Mouse (Mus musculus) neural tube, embryonic 13.5 days (tissue): Measurements from ENCODE around the gene Ptprcap. TPM values are rescaled to one million over a fixed set of nuclear protein-coding genes. Genes with fewer than 3 reads are reported as not detected.

Experiments
- ATAC-seq: fragments of 200-750 bp; cut with Nextera tagmentation; 2 replicates; pipeline ENCODE4 v1.8.0; 2017; ENCODE audit warnings: low read depth, mild to moderate bottlenecking, moderate TSS enrichment, moderate library complexity
- H3K27ac ChIP-seq: fragments of 300-500 bp; sonication (generic); replicated peaks from 2 replicates; pipeline ENCODE4 v1.5.1; 2015; ENCODE audit warnings: moderate library complexity, mild to moderate bottlenecking, inconsistent platforms
- H3K27me3 ChIP-seq: fragments of 300-500 bp; sonication (generic); 2 replicates; pipeline ENCODE4 v1.6.1; 2015; ENCODE audit warnings: mild to moderate bottlenecking, inconsistent platforms
- H3K36me3 ChIP-seq: fragments of 300-500 bp; sonication (generic); 2 replicates; pipeline ENCODE4 v1.6.1; 2015; ENCODE audit warnings: mild to moderate bottlenecking, inconsistent platforms
- H3K4me1 ChIP-seq: fragments of 300-500 bp; sonication (generic); replicated peaks from 2 replicates; pipeline ENCODE4 v1.6.1; 2015; ENCODE audit warnings: inconsistent platforms
- H3K4me2 ChIP-seq: fragments of 300-500 bp; sonication (generic); 2 replicates; pipeline ENCODE4 v1.6.1; 2015; ENCODE audit warnings: inconsistent platforms, mild to moderate bottlenecking, moderate library complexity
- H3K4me3 ChIP-seq: fragments of 300-500 bp; sonication (generic); 2 replicates; pipeline ENCODE4 v1.5.1; 2015; ENCODE audit warnings: mild to moderate bottlenecking, inconsistent platforms
- H3K9ac ChIP-seq: fragments of 300-500 bp; sonication (generic); 2 replicates; pipeline ENCODE4 v1.6.1; 2015; ENCODE audit warnings: moderate library complexity, mild to moderate bottlenecking, inconsistent platforms
- H3K9me3 ChIP-seq: fragments of 300-500 bp; sonication (generic); 2 replicates; pipeline ENCODE4 v1.6.1; 2016; ENCODE audit warnings: inconsistent platforms
- WGBS: fragments of 180-500 bp; shearing (Covaris S2); methylation state at CpG from one replicate; pipeline ENCODE4 v1.1.7; 2015; 5-methylcytosine and 5-hydroxymethylcytosine counted together
- polyA plus RNA-seq: library from polyadenylated mRNA; unstranded; fragments of >200 nt; fragmentation: Nextera tagmentation; extraction: Ambion mirVana; gene quantifications from 2 replicates; pipeline ENCODE4 v1.2.1, GENCODE M21; 2015

Gene Ptprcap
- polyA plus RNA-seq: 0.54 and 1.2 TPM in 2 replicates

DNA sequence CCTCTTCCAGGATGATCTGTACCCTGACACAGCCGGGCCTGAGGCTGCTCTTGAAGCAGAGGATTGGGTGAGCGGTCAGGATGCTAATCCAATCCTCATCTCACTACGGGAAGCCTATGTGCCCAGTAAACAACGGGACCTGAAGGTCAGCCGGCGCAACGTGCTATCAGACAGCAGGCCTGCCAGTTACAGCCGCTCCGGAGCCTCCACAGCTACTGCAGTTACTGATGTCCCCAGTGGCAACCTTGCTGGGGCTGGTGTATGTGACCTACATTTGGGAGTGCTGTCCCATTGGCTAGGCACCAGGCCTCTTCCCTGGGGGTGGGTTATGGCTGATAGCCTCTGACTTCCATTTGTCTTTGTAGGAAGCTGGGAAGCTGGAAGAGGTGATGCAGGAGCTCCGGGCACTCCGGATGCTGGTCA is at the start of gene Ptprcap:
Ptprcap (plus strand) TSS at position 373 of the 423 bp plus-strand sequence.
- no peak within 1 kb of the TSS for H3K9ac ChIP-seq
- H3K4me1 ChIP-seq: peaks cover 28% of the 10 kb centered on the region
- H3K9me3 ChIP-seq: no peaks in the 10 kb centered on the region
- H3K4me2 ChIP-seq: no peak within 1 kb of the TSS
- no peak within 1 kb of the TSS for H3K27ac ChIP-seq
- H3K27me3 ChIP-seq: no peaks in the 10 kb centered on the region
- no peak for ATAC-seq
- no peak within 1 kb of the TSS for H3K4me3 ChIP-seq
- 80% methylated on average over 11 of the region's 11 CpGs for WGBS
- peaks cover 69% of the 10 kb centered on the region for H3K36me3 ChIP-seq

- Histone ChIP-seq H3K4me1 (peaks cover 47% of the 10 kb centered on the region), H3K27ac (no peak overlapping the region), H3K9ac (no peak overlapping the region), H3K27me3 (peaks cover 16% of the 10 kb centered on the region), H3K36me3 (peaks cover 31% of the 10 kb centered on the region), H3K4me2 (no peak overlapping the region), H3K9me3 (no peaks in the 10 kb centered on the region), H3K4me3 (no peak overlapping the region)
- 92% methylated on average over 3 of the region's 3 CpGs for WGBS
- no peak for ATAC-seq
Measured at GRCm38 (mm10) chr19:4103792-4104191, 49.6 kb upstream of the Ptprcap start.

- Histone ChIP-seq H3K4me1 (peaks cover 37% of the 10 kb centered on the region), H3K9ac (no peak overlapping the region), H3K4me2 (no peak overlapping the region), H3K27ac (peak overlapping the region; percentile 56), H3K9me3 (no peaks in the 10 kb centered on the region), H3K36me3 (peaks cover 40% of the 10 kb centered on the region), H3K27me3 (peaks cover 16% of the 10 kb centered on the region), H3K4me3 (no peak overlapping the region)
- no peak for ATAC-seq
- WGBS: 86% methylated on average over 16 of the region's 16 CpGs
Measured at GRCm38 (mm10) chr19:4104675-4105194, 48.7 kb upstream of the Ptprcap start.

DNA sequence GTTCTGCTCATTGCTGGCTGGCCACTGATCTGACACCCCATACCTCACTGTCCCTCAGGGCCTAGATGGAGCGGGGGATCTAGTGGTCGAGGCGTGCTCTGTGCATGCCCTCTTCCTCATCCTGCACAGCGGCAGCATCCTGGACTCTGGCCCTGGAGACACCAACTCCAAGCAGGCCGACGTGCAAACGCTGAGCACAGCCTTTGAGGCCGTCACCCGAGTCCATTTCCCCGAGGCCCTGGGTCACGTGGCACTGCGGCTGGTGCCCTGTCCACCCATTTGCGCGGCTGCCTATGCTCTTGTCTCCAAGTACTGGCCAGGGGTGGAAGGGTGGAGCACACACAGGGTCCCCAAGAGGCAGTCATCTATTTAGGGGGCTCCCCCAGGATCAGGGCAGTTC is 46.8 kb upstream of the Ptprcap start:
- Histone ChIP-seq H3K9ac (no peak overlapping the region), H3K36me3 (peaks cover 57% of the 10 kb centered on the region)
- no peak for ATAC-seq

DNA sequence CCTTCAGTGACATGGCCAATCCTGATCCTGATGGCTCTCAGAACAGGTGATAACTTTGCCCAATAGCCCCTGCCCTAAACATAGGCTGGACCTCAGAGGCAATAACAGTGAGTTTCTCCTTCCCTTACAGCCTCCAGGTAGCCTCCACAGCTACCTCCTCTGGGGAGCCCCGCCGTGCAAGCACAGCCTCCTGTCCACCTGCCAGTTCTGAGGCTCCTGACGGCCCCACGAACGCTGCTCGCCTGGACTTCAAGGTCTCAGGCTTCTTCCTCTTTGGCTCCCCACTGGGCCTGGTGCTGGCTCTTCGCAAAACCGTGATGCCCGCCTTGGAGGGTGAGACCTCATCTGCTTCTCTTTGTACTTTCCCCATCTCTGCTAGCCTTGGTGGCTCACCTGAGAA is 44.9 kb upstream of the Ptprcap start:
- no peak overlapping the region for H3K27ac ChIP-seq
- peaks cover 71% of the 10 kb centered on the region for H3K36me3 ChIP-seq
- H3K27me3 ChIP-seq: no peaks in the 10 kb centered on the region
- peaks cover 8% of the 10 kb centered on the region; the same call in 1 of the 2 replicates for H3K4me1 ChIP-seq
- no peak overlapping the region for H3K4me2 ChIP-seq
- no peak overlapping the region for H3K9ac ChIP-seq
- H3K9me3 ChIP-seq: no peaks in the 10 kb centered on the region
- WGBS: 87% methylated on average over 9 of the region's 9 CpGs
- ATAC-seq: no peak
- H3K4me3 ChIP-seq: no peak overlapping the region

More for the DNA sequence above, 46.8 kb upstream of the Ptprcap start:
- WGBS: 91% methylated on average over 14 of the region's 14 CpGs
- Histone ChIP-seq H3K27ac (no peak overlapping the region), H3K27me3 (peaks cover 10% of the 10 kb centered on the region), H3K9me3 (no peaks in the 10 kb centered on the region), H3K4me3 (no peak overlapping the region), H3K4me2 (no peak overlapping the region), H3K4me1 (peaks cover 18% of the 10 kb centered on the region)

GRCm38 (mm10) chr19:4112063-4112960 is 41.1 kb upstream of the Ptprcap start:
- 95% methylated on average over 26 of the region's 26 CpGs for WGBS
- no peaks in the 10 kb centered on the region for H3K4me1 ChIP-seq
- ATAC-seq: no peak

GRCm38 (mm10) chr19:4113186-4113805 is 40.1 kb upstream of the Ptprcap start:
- H3K27me3 ChIP-seq: no peaks in the 10 kb centered on the region
- no peak overlapping the region for H3K27ac ChIP-seq
- H3K9ac ChIP-seq: no peak overlapping the region
- H3K4me3 ChIP-seq: no peak overlapping the region
- no peak for ATAC-seq
- 81% methylated on average over 13 of the region's 13 CpGs for WGBS
- H3K4me2 ChIP-seq: no peak overlapping the region
- H3K9me3 ChIP-seq: no peaks in the 10 kb centered on the region
- H3K4me1 ChIP-seq: no peaks in the 10 kb centered on the region
- peaks cover 91% of the 10 kb centered on the region for H3K36me3 ChIP-seq

More at GRCm38 (mm10) chr19:4112063-4112960, 41.1 kb upstream of the Ptprcap start:
- Histone ChIP-seq H3K4me2 (no peak overlapping the region), H3K9me3 (no peaks in the 10 kb centered on the region), H3K9ac (no peak overlapping the region), H3K27me3 (no peaks in the 10 kb centered on the region), H3K4me3 (no peak overlapping the region), H3K27ac (no peak overlapping the region), H3K36me3 (peaks cover 90% of the 10 kb centered on the region)

DNA sequence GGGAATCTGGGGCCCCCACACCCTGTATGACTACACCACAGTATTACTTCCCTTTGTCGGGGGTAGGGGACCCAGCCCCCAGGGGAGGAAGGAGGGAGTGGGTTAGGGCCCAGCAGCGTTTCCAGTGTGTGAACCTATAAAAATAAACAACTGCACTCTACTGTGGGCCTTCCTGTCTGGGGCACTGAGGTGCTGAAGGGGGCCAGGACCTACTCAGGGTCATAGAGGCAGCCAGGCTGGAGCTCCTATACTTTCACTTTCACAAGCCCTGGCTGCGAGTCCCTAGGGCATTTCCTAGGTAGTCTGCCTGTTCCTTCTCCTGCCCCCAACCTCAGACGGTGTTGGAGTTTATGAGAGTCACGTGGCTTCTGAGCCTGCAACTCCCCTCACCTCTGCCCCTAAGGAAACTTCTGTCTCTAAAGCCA is 39.6 kb upstream of the Ptprcap start:
- H3K27ac ChIP-seq: no peak overlapping the region
- H3K9ac ChIP-seq: no peak overlapping the region
- no peak overlapping the region for H3K4me2 ChIP-seq
- WGBS: 62% methylated on average over 5 of the region's 5 CpGs
- H3K36me3 ChIP-seq: peaks cover 91% of the 10 kb centered on the region
- ATAC-seq: no peak
- no peak overlapping the region for H3K4me3 ChIP-seq
- no peaks in the 10 kb centered on the region for H3K27me3 ChIP-seq
- no peaks in the 10 kb centered on the region for H3K9me3 ChIP-seq
- no peaks in the 10 kb centered on the region for H3K4me1 ChIP-seq

DNA sequence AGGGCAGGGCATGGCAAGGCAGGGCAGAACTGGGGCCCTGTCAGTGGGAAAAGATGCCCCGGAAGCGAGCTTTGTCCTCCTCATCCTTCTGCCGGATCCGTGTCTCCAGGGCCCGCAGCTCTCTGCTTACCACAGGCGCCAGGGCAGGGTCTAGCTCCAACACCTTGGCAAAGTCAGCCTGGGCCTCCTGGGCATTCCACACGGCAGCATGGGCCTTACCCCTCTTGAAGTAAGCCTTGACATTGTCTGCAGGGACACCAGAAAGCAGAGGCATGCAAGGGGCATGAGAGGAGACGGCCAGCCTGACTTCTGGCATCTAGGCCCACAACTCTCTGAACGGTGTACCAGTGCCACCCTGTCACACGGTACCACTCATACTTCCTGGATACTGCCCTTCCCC is 38.9 kb upstream of the Ptprcap start:
- H3K4me2 ChIP-seq: no peak overlapping the region

DNA sequence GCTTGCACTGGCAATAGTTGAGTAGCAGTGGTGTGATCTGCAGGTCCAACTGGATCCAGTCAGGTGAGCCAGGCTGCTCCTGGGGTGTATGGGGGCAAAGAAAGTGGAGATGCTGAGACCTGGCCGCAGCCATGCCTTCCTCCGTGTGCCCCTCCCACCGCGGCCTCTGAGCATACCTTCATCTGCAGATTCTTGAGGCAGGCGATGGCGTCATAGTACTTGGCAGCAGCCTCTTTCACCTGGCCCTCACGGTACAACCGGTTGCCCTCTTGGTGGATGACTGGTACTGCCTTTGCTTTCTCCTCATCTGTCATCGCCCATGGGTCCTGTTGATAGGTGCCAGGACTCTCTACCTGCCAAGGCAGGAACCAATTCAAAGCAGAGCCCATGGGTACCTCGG is 38.3 kb upstream of the Ptprcap start:
- no peak overlapping the region for H3K27ac ChIP-seq
- WGBS: 94% methylated on average over 10 of the region's 10 CpGs
- ATAC-seq: no peak
- no peaks in the 10 kb centered on the region for H3K27me3 ChIP-seq
- peaks cover 80% of the 10 kb centered on the region for H3K36me3 ChIP-seq
- H3K9me3 ChIP-seq: no peaks in the 10 kb centered on the region
- no peak overlapping the region for H3K9ac ChIP-seq
- H3K4me2 ChIP-seq: no peak overlapping the region
- peaks cover 4% of the 10 kb centered on the region; the same call in 1 of the 2 replicates for H3K4me1 ChIP-seq
- H3K4me3 ChIP-seq: no peak overlapping the region

More for the DNA sequence above, 38.9 kb upstream of the Ptprcap start:
- H3K9ac ChIP-seq: no peak overlapping the region
- H3K27me3 ChIP-seq: no peaks in the 10 kb centered on the region
- peaks cover 84% of the 10 kb centered on the region for H3K36me3 ChIP-seq
- no peaks in the 10 kb centered on the region for H3K4me1 ChIP-seq
- no peak overlapping the region for H3K27ac ChIP-seq
- no peak overlapping the region for H3K4me3 ChIP-seq
- no peaks in the 10 kb centered on the region for H3K9me3 ChIP-seq
- WGBS: 89% methylated on average over 10 of the region's 10 CpGs
- no peak for ATAC-seq

- Histone ChIP-seq H3K4me3 (no peak overlapping the region), H3K27ac (no peak overlapping the region), H3K27me3 (no peaks in the 10 kb centered on the region), H3K4me1 (peaks cover 11% of the 10 kb centered on the region), H3K36me3 (peaks cover 73% of the 10 kb centered on the region), H3K9ac (no peak overlapping the region), H3K9me3 (no peaks in the 10 kb centered on the region), H3K4me2 (no peak overlapping the region)
- WGBS: 85% methylated on average over 11 of the region's 11 CpGs
- ATAC-seq: no peak
Measured at GRCm38 (mm10) chr19:4115816-4116215, 37.6 kb upstream of the Ptprcap start.

GRCm38 (mm10) chr19:4117006-4117405 is 36.4 kb upstream of the Ptprcap start:
- H3K27me3 ChIP-seq: no peaks in the 10 kb centered on the region
- H3K27ac ChIP-seq: no peak overlapping the region
- H3K36me3 ChIP-seq: peaks cover 61% of the 10 kb centered on the region
- no peak overlapping the region for H3K9ac ChIP-seq
- H3K9me3 ChIP-seq: no peaks in the 10 kb centered on the region
- peaks cover 12% of the 10 kb centered on the region for H3K4me1 ChIP-seq
- no peak overlapping the region for H3K4me2 ChIP-seq
- WGBS: 97% methylated on average over 7 of the region's 7 CpGs
- no peak overlapping the region for H3K4me3 ChIP-seq
- ATAC-seq: no peak
